ENCODE assay signal across 11 mouse cellular contexts in the genomic region with DNA sequence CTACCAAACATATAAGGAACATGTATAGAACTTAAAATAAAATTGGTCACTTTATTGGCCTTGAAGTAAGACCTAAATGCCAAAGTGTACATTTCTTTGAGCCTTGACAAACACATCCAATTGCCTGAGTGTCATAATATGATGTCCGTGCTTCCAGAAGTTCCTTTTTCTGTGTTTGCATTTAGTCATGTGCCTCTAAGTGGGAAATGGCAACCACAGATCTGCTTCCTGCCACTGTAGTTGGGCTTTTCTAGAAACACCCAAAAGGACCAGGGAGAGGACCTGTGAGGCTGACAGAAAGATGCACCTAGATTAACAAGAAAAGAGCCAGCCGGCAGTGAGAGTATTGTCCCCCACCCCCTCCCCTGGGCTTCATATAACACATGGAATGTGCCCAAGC.
"Had no signal": no experiment of that assay in that cellular context is flagged by ENCODE, and none has a peak within 500 bp of the region (broad histone marks: within the 10 kb centered on the region; RNA-seq: fewer than 3 reads in every experiment).

No protein-coding gene starts in this region.

- ATAC-seq: liver, postnatal 0 days; lung, postnatal 0 days; midbrain, embryonic 16.5 days had no signal

- DNase-seq: liver, postnatal 0 days; lung, adult 2 months; lung, postnatal 14 days; lung, postnatal 36 days; midbrain, embryonic 14.5 days; right cerebral cortex, postnatal 14 days; thymus, adult 2 months; thymus, postnatal 25 days; thymus, postnatal 4 days had no signal
